Mouse (Mus musculus) midbrain, embryonic 16.5 days (tissue): Measurements from ENCODE around the gene Gipc1. TPM values are rescaled to one million over a fixed set of nuclear protein-coding genes. Genes with fewer than 3 reads are reported as not detected.
A peak's percentile ranks its signal among the peaks of the same experiment; 100 is the strongest.

ENCODE experiments used
- ATAC-seq: fragments of 200-750 bp; cut with Nextera tagmentation; 2 replicates; pipeline ENCODE4 v1.8.0; 2017; ENCODE audit warnings: moderate TSS enrichment
- H3K27ac ChIP-seq: fragments of 300-500 bp; sonication (generic); 2 replicates; pipeline ENCODE4 v1.5.1; 2014; ENCODE audit warnings: mild to moderate bottlenecking, low read length, mixed read lengths
- H3K27me3 ChIP-seq: fragments of 300-500 bp; sonication (generic); 2 replicates; pipeline ENCODE4 v1.6.1; 2014; ENCODE audit warnings: low read depth, low read length, mixed read lengths; ENCODE audit not compliant: control insufficient read depth, insufficient read depth
- H3K36me3 ChIP-seq: fragments of 300-500 bp; sonication (generic); 2 replicates; pipeline ENCODE4 v1.6.1; 2014; ENCODE audit warnings: mild to moderate bottlenecking, low read length, moderate library complexity, mixed read lengths; ENCODE audit not compliant: control insufficient read depth, insufficient read depth
- H3K4me1 ChIP-seq: fragments of 300-500 bp; sonication (generic); 2 replicates; pipeline ENCODE4 v1.6.1; 2014; ENCODE audit warnings: mild to moderate bottlenecking, low read length, mixed read lengths; ENCODE audit not compliant: control insufficient read depth, insufficient read depth
- H3K4me2 ChIP-seq: fragments of 300-500 bp; sonication (generic); 2 replicates; pipeline ENCODE4 v1.6.1; 2014; ENCODE audit warnings: mild to moderate bottlenecking, low read length, mixed read lengths
- H3K4me3 ChIP-seq: fragments of 300-500 bp; sonication (generic); 2 replicates; pipeline ENCODE4 v1.5.1; 2014; ENCODE audit warnings: low read depth, mild to moderate bottlenecking, low read length, moderate library complexity, mixed read lengths
- H3K9ac ChIP-seq: fragments of 300-500 bp; sonication (generic); 2 replicates; pipeline ENCODE4 v1.6.1; 2014; ENCODE audit warnings: low read depth, low read length, mixed read lengths
- H3K9me3 ChIP-seq: fragments of 300-500 bp; sonication (generic); replicated peaks from 2 replicates; pipeline ENCODE4 v1.6.1; 2014; ENCODE audit warnings: mild to moderate bottlenecking, low read length, mixed read lengths; ENCODE audit not compliant: control insufficient read depth, poor library complexity, severe bottlenecking
- WGBS: fragments of 180-500 bp; shearing (Covaris S2); extraction: QIAGEN DNeasy Blood & Tissue Kit; methylation state at CpG from one replicate; pipeline ENCODE4 v1.1.7; 2014; 5-methylcytosine and 5-hydroxymethylcytosine counted together
- polyA plus RNA-seq: library from polyadenylated mRNA; unstranded; fragments of >200 nt; fragmentation: Nextera tagmentation; extraction: Ambion mirVana; gene quantifications from 2 replicates; pipeline ENCODE4 v1.2.1, GENCODE M21; 2015

Gene Gipc1
- 126 and 132 TPM in 2 replicates for polyA plus RNA-seq

GRCm38 (mm10) chr8:83652030-83652743, at the start of gene Gipc1:
Gene Gipc1 (plus strand): TSS chr8:83652677.
- H3K27ac ChIP-seq = peak within 1 kb of the TSS; percentile 82
- H3K4me1 ChIP-seq = peaks cover 12% of the 10 kb centered on the region
- H3K9ac ChIP-seq = peak within 1 kb of the TSS; percentile 83
- WGBS = 4% methylated on average over 35 of the region's 50 CpGs
- H3K4me2 ChIP-seq = peak within 1 kb of the TSS; percentile 74
- H3K27me3 ChIP-seq = no peaks in the 10 kb centered on the region
- H3K9me3 ChIP-seq = no peaks in the 10 kb centered on the region
- peak; percentile 96 for ATAC-seq
- peak within 1 kb of the TSS; percentile 64 for H3K4me3 ChIP-seq
- H3K36me3 ChIP-seq = no peaks in the 10 kb centered on the region

- Histone ChIP-seq H3K4me3 (peak within 1 kb of the TSS; percentile 73), H3K9me3 (no peaks in the 10 kb centered on the region), H3K9ac (peak within 1 kb of the TSS; percentile 82), H3K4me1 (peaks cover 20% of the 10 kb centered on the region), H3K27ac (peak within 1 kb of the TSS; percentile 96), H3K36me3 (0 out of 2 replicates have a peak, but pooled peaks cover 5% of the 10 kb centered on the region), H3K27me3 (no peaks in the 10 kb centered on the region), H3K4me2 (peak within 1 kb of the TSS; percentile 77)
- peak; percentile 97 for ATAC-seq
- under 1% methylated on average over 57 of the region's 69 CpGs for WGBS
Measured at GRCm38 (mm10) chr8:83607661-83608397, 44.6 kb upstream of the Gipc1 start, which contains the start of the genes Tecr and Dnajb1. Gene Tecr (minus strand): TSS chr8:83607971. Gene Dnajb1 (plus strand): TSS chr8:83608193.

GRCm38 (mm10) chr8:83608398-83608829, 44.1 kb upstream of the Gipc1 start:
- Histone ChIP-seq H3K4me2 (peak overlapping the region; percentile 77), H3K9ac (peak overlapping the region; percentile 82), H3K9me3 (no peaks in the 10 kb centered on the region), H3K27me3 (no peaks in the 10 kb centered on the region), H3K27ac (peak overlapping the region; percentile 96), H3K4me1 (peaks cover 20% of the 10 kb centered on the region), H3K36me3 (0 out of 2 replicates have a peak, but pooled peaks cover 5% of the 10 kb centered on the region), H3K4me3 (peak overlapping the region; percentile 73)
- peak; percentile 80 for ATAC-seq
- WGBS = under 1% methylated on average over 51 of the region's 51 CpGs

GRCm38 (mm10) chr8:83609086-83609485, 43.4 kb upstream of the Gipc1 start:
- Histone ChIP-seq H3K4me2 (peak overlapping the region; percentile 77), H3K4me1 (peaks cover 20% of the 10 kb centered on the region), H3K9ac (peak overlapping the region; percentile 82), H3K27ac (peak overlapping the region; percentile 96), H3K9me3 (no peaks in the 10 kb centered on the region), H3K27me3 (no peaks in the 10 kb centered on the region), H3K4me3 (peak overlapping the region; percentile 73), H3K36me3 (0 out of 2 replicates have a peak, but pooled peaks cover 5% of the 10 kb centered on the region)
- ATAC-seq = no peak
- WGBS = 32% methylated on average over 9 of the region's 9 CpGs

GRCm38 (mm10) chr8:83609547-83610180, 42.8 kb upstream of the Gipc1 start:
- ATAC-seq = no peak
- H3K4me3 ChIP-seq = peak overlapping the region; percentile 73
- peaks cover 20% of the 10 kb centered on the region for H3K4me1 ChIP-seq
- H3K4me2 ChIP-seq = peak overlapping the region; percentile 77
- H3K27ac ChIP-seq = no peak overlapping the region
- no peaks in the 10 kb centered on the region for H3K27me3 ChIP-seq
- H3K36me3 ChIP-seq = 0 out of 2 replicates have a peak, but pooled peaks cover 5% of the 10 kb centered on the region
- no peaks in the 10 kb centered on the region for H3K9me3 ChIP-seq
- WGBS = 92% methylated on average over 10 of the region's 10 CpGs
- no peak overlapping the region for H3K9ac ChIP-seq

- Histone ChIP-seq H3K27ac (no peak overlapping the region), H3K4me3 (no peak overlapping the region), H3K9ac (no peak overlapping the region), H3K4me2 (no peak overlapping the region), H3K4me1 (peaks cover 19% of the 10 kb centered on the region), H3K36me3 (0 out of 2 replicates have a peak, but pooled peaks cover 5% of the 10 kb centered on the region), H3K27me3 (no peaks in the 10 kb centered on the region), H3K9me3 (no peaks in the 10 kb centered on the region)
- 93% methylated on average over 4 of the region's 4 CpGs for WGBS
- ATAC-seq = no peak
Measured at GRCm38 (mm10) chr8:83611921-83612320, 40.6 kb upstream of the Gipc1 start.

- H3K4me2 ChIP-seq = no peak overlapping the region
- H3K4me1 ChIP-seq = peaks cover 14% of the 10 kb centered on the region
- no peak overlapping the region for H3K9ac ChIP-seq
- H3K27ac ChIP-seq = no peak overlapping the region
- no peaks in the 10 kb centered on the region for H3K27me3 ChIP-seq
- H3K4me3 ChIP-seq = no peak overlapping the region
- 97% methylated on average over 4 of the region's 4 CpGs for WGBS
- H3K9me3 ChIP-seq = no peaks in the 10 kb centered on the region
- no peak for ATAC-seq
- H3K36me3 ChIP-seq = 0 out of 2 replicates have a peak, but pooled peaks cover 5% of the 10 kb centered on the region
Measured at GRCm38 (mm10) chr8:83613695-83614094, 38.8 kb upstream of the Gipc1 start.

GRCm38 (mm10) chr8:83616625-83617024, 35.9 kb upstream of the Gipc1 start:
- Histone ChIP-seq H3K9ac (no peak overlapping the region), H3K4me3 (no peak overlapping the region), H3K4me1 (no peaks in the 10 kb centered on the region), H3K27ac (no peak overlapping the region), H3K36me3 (0 out of 2 replicates have a peak, but pooled peaks cover 4% of the 10 kb centered on the region), H3K9me3 (no peaks in the 10 kb centered on the region), H3K4me2 (no peak overlapping the region), H3K27me3 (no peaks in the 10 kb centered on the region)
- no peak for ATAC-seq
